Mouse (Mus musculus): ENCODE data around the gene Tfap2b. TPM values are rescaled to one million over a fixed set of nuclear protein-coding genes. Genes with fewer than 3 reads are reported as not detected.

The Tfap2b gene
- polyA plus RNA-seq (2016; fragmentation: Nextera tagmentation; extraction: Ambion mirVana), result 29.8 and 32.2 TPM in 2 replicates

GRCm38 (mm10) chr1:19208641-19209358, at the start of gene Tfap2b:
Gene Tfap2b, plus strand, starts transcription at chr1:19208914.
- H3K36me3 ChIP-seq (replicated peaks), result no peaks in the 10 kb centered on the region
- H3K27me3 ChIP-seq (ENCODE audit: poor library complexity, severe bottlenecking), result peaks cover 97% of the 10 kb centered on the region
- H3K4me3 ChIP-seq, result peak within 1 kb of the TSS; percentile 52
- H3K4me1 ChIP-seq, result peaks cover 18% of the 10 kb centered on the region
- peak; percentile 56 for DNase-seq (ENCODE audit: extremely low spot score, low spot score)
- H3K9me3 ChIP-seq, result no peaks in the 10 kb centered on the region
- 1% methylated on average over 26 of the region's 26 CpGs for WGBS
- peak within 1 kb of the TSS; percentile 87 for H3K27ac ChIP-seq

DNA sequence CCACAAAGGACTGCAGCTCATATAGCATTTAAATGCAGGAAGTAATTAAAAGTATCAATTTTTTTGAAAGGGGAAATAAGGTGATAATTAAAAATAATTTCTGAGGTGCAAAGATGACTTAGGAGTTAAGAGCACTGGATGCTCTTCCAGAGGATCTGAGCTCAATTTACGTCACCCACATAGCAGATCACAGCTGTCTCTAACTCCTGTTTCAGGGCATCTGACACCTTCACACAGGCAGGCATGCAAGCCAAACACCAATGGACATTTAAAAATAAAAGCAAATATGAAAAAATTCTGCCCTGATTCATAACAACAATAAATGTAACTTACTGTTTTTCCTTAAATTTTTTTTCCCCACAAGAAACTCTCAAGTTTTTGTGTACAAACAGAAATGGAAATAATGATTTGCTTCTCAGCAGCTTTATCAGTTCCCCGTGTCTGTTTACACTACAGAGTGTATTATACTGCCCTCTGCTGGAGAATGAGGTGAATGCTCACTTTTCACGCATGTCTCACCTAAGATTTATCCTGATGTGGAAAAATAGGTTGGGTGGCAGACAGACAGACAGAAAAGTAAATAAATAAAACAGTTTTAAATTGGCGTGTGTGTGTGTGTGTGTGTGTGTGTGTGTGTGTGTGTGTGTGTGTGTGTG, 29.8 kb upstream of the Tfap2b start:
- Histone ChIP-seq H3K36me3 (replicated peaks) (no peaks in the 10 kb centered on the region), H3K4me1 (no peaks in the 10 kb centered on the region), H3K27ac (no peak overlapping the region), H3K9me3 (no peaks in the 10 kb centered on the region), H3K4me3 (no peak overlapping the region), H3K27me3 (ENCODE audit: poor library complexity, severe bottlenecking) (no peaks in the 10 kb centered on the region)
- no peak for DNase-seq (ENCODE audit: extremely low spot score, low spot score)
- WGBS, result 12% methylated on average over 4 of the region's 4 CpGs

DNA sequence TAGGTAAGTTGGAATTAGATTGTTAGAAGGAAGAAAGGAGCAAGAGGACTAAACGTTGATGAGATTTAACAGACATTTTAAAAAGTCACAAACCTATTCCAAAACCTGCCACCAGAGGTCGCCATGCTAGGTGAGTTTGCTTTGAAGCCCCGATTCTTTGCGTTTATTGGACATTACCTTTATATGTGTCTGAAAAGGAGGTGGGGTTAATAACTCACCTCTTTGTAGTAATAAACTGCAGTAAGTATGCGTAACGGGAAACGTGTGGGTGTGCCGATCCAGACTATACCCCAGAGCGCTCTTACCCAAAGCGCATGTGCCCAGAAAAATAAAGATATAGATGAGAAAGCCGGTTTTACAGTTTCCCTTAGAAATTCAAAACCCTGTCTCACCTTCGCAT, 3.1 kb upstream of the Tfap2b start:
- H3K36me3 ChIP-seq (replicated peaks), result no peaks in the 10 kb centered on the region
- WGBS, result 2% methylated on average over 12 of the region's 12 CpGs
- no peaks in the 10 kb centered on the region for H3K9me3 ChIP-seq
- peaks cover 12% of the 10 kb centered on the region for H3K4me1 ChIP-seq
- peak overlapping the region; percentile 41 for H3K4me3 ChIP-seq
- H3K27me3 ChIP-seq (ENCODE audit: poor library complexity, severe bottlenecking), result peaks cover 71% of the 10 kb centered on the region
- H3K27ac ChIP-seq, result no peak overlapping the region
- peak; percentile 46 for DNase-seq (ENCODE audit: extremely low spot score, low spot score)

DNA sequence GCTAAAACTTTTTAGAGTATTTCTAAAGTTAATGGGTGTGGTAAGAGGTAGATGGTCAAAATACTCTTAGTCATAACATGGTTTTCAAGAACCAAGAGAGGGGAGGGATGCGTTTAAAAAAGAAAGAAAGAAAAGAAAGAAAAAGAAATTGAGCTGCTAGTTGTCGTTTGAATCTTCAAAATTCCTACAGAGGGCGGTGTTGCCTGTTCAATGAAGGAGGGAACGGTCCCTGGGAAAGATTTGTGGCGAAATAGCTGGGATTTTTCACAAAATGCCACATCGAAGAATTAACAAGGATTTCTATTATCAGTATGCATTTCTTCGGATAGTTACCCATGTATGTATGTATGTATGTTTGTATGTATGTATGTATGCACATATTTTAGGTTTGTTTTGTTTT, 2.5 kb upstream of the Tfap2b start:
- peak; percentile 24 for DNase-seq (ENCODE audit: extremely low spot score, low spot score)
- Histone ChIP-seq H3K27me3 (ENCODE audit: poor library complexity, severe bottlenecking) (peaks cover 76% of the 10 kb centered on the region), H3K4me3 (peak overlapping the region; percentile 41), H3K4me1 (peaks cover 12% of the 10 kb centered on the region), H3K27ac (no peak overlapping the region), H3K9me3 (no peaks in the 10 kb centered on the region), H3K36me3 (replicated peaks) (no peaks in the 10 kb centered on the region)
- WGBS, result under 1% methylated on average over 7 of the region's 7 CpGs

- H3K4me1 ChIP-seq, result peaks cover 18% of the 10 kb centered on the region
- no peak for DNase-seq (ENCODE audit: extremely low spot score, low spot score)
- H3K27me3 ChIP-seq (ENCODE audit: poor library complexity, severe bottlenecking), result peaks cover 90% of the 10 kb centered on the region
- H3K9me3 ChIP-seq, result no peaks in the 10 kb centered on the region
- H3K4me3 ChIP-seq, result peak overlapping the region; percentile 10; the same call in 1 of the 2 replicates
- H3K36me3 ChIP-seq (replicated peaks), result no peaks in the 10 kb centered on the region
- WGBS, result under 1% methylated on average over 4 of the region's 4 CpGs
- H3K27ac ChIP-seq, result peak overlapping the region; percentile 72; the same call in 1 of the 2 replicates
Measured at GRCm38 (mm10) chr1:19207611-19208010, 1.1 kb upstream of the Tfap2b start.

DNA sequence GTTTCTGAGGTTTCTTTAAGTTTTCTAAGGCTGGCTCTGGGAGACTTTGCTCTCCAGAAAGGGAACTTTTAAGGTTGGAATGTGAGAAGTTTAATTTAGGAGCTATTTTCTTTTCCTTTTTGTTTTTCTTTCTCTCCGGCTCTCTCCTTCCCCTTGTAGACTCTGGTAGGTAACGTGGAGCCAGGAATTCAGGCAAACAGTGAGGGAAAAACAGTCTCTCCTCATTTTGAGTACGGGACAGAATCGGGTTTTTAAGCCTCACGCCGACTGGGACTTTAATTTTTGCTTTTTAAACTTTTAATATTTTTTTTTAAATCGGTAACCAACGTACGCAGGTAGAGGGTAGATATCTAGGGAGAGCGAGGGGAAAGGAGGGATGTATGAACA, 638 bp downstream of the Tfap2b start:
- H3K27ac ChIP-seq, result peak overlapping the region; percentile 87
- H3K4me1 ChIP-seq, result peaks cover 22% of the 10 kb centered on the region
- peak overlapping the region; percentile 52 for H3K4me3 ChIP-seq
- H3K9me3 ChIP-seq, result no peaks in the 10 kb centered on the region
- no peak for DNase-seq (ENCODE audit: extremely low spot score, low spot score)
- under 1% methylated on average over 10 of the region's 10 CpGs for whole genome bisulfite sequencing
- H3K27me3 ChIP-seq (ENCODE audit: poor library complexity, severe bottlenecking), result peaks cover 99% of the 10 kb centered on the region
- H3K36me3 ChIP-seq (replicated peaks), result no peaks in the 10 kb centered on the region

- H3K4me1 ChIP-seq, result peaks cover 22% of the 10 kb centered on the region
- DNase-seq (ENCODE audit: extremely low spot score, low spot score), result peak; percentile 66
- 0% methylated on average over 31 of the region's 31 CpGs for WGBS
- H3K36me3 ChIP-seq (replicated peaks), result no peaks in the 10 kb centered on the region
- H3K27ac ChIP-seq, result peak overlapping the region; percentile 87
- no peaks in the 10 kb centered on the region for H3K9me3 ChIP-seq
- H3K27me3 ChIP-seq (ENCODE audit: poor library complexity, severe bottlenecking), result peaks cover 99% of the 10 kb centered on the region
- peak overlapping the region; percentile 52 for H3K4me3 ChIP-seq
Measured at GRCm38 (mm10) chr1:19209776-19210175, 1.1 kb downstream of the Tfap2b start.

DNA sequence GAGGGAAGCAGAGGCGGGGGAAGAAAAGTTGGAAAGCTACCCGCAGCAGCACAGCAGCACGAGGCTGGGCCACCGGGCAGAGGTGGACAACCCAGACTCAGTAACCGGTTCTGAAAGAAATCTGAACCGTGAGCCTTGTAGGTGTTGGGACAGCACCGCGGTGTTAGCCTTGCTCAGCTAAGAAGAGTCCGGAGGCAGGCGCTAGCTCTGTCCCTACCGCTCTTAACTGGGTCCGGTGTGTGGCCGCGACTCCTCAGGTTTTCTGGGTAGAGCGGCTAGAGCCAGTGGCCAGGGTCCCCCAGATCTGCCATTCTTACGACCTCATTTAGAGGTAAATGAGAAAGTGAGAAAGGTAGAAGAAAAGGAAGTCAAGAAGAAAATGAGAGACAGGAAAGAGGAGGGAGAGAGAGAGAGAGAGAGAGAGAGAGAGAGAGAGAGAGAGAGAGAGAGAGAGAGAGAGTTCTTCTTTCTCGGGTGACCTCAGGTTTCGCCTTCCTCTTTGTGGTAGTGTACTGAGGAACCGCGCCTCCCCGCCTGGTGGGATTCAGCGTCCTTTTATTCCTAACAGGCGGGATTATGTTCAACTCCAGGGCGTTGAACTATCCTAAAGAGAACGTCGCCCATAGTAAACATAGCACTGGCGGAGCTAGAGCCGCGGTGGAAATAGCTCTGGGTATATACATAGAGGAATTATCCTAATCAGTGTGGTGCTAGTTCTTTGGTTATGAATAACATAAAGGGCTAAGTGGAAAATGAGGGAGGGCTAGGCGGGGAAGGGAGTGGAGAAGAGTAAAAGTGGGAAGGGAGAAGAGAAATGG, 1.7 kb downstream of the Tfap2b start:
- Histone ChIP-seq H3K4me3 (peak overlapping the region; percentile 52), H3K27ac (peak overlapping the region; percentile 87), H3K27me3 (ENCODE audit: poor library complexity, severe bottlenecking) (peaks cover 99% of the 10 kb centered on the region), H3K4me1 (peaks cover 22% of the 10 kb centered on the region), H3K36me3 (replicated peaks) (no peaks in the 10 kb centered on the region), H3K9me3 (no peaks in the 10 kb centered on the region)
- WGBS, result 0% methylated on average over 30 of the region's 30 CpGs
- peak; percentile 42 for DNase-seq (ENCODE audit: extremely low spot score, low spot score)

DNA sequence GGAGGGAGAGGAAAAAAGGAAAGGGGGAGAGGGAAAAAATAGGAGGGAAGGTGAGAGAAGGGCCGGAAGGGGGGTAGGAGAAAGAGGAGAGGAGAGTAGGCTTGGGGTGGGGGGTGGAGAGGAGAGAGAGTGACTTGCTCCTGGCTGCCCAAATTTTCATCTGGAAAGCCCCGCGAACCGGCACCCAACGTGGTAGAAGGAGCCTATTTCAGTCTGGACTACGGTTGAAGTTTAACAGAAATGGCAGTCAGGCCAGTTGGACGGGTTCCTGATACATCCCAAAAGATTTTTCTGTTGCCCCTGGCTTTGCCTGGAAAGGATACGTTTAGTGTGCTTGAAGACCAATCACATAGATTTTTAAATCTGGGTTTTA, 2.3 kb downstream of the Tfap2b start:
- Histone ChIP-seq H3K4me3 (peak overlapping the region; percentile 52), H3K9me3 (no peaks in the 10 kb centered on the region), H3K36me3 (replicated peaks) (no peaks in the 10 kb centered on the region), H3K4me1 (peaks cover 22% of the 10 kb centered on the region), H3K27ac (peak overlapping the region; percentile 87), H3K27me3 (ENCODE audit: poor library complexity, severe bottlenecking) (peaks cover 99% of the 10 kb centered on the region)
- WGBS, result 0% methylated on average over 8 of the region's 8 CpGs
- peak; percentile 23 for DNase-seq (ENCODE audit: extremely low spot score, low spot score)

GRCm38 (mm10) chr1:19211546-19212154, 2.9 kb downstream of the Tfap2b start:
- no peaks in the 10 kb centered on the region for H3K36me3 ChIP-seq (replicated peaks)
- under 1% methylated on average over 15 of the region's 15 CpGs for WGBS
- H3K9me3 ChIP-seq, result no peaks in the 10 kb centered on the region
- peaks cover 26% of the 10 kb centered on the region for H3K4me1 ChIP-seq
- peak overlapping the region; percentile 52 for H3K4me3 ChIP-seq
- peaks cover 100% of the 10 kb centered on the region for H3K27me3 ChIP-seq (ENCODE audit: poor library complexity, severe bottlenecking)
- peak overlapping the region; percentile 87 for H3K27ac ChIP-seq
- DNase-seq (ENCODE audit: extremely low spot score, low spot score), result peak; percentile 46

GRCm38 (mm10) chr1:19212691-19213090, 4.0 kb downstream of the Tfap2b start:
- Histone ChIP-seq H3K4me3 (peak overlapping the region; percentile 52), H3K27me3 (ENCODE audit: poor library complexity, severe bottlenecking) (peaks cover 100% of the 10 kb centered on the region), H3K4me1 (peaks cover 36% of the 10 kb centered on the region), H3K9me3 (no peaks in the 10 kb centered on the region), H3K27ac (peak overlapping the region; percentile 87), H3K36me3 (replicated peaks) (no peaks in the 10 kb centered on the region)
- peak; percentile 27 for DNase-seq (ENCODE audit: extremely low spot score, low spot score)
- WGBS, result 1% methylated on average over 4 of the region's 4 CpGs

DNA sequence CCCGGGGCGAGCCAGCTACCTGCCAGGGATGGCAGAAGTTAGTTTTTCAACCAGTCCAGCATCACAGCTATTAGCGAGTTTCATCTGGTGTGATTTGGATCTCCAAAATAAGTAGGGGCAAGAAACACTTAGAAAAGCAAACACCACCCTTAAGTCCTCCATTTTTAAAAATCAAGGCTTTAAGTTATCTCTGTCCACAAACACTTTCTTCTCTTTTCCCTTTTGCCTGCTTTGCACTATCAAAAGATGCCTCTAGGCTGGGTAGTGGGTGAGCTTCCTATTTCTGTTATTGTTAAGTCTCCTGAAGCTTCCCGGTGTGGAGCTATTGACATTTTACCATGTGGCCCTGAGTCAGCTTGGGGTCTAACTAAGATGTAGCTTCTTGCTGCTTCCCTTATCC, 4.5 kb downstream of the Tfap2b start:
- peaks cover 100% of the 10 kb centered on the region for H3K27me3 ChIP-seq (ENCODE audit: poor library complexity, severe bottlenecking)
- WGBS, result 0% methylated on average over 4 of the region's 4 CpGs
- DNase-seq (ENCODE audit: extremely low spot score, low spot score), result no peak
- H3K4me3 ChIP-seq, result peak overlapping the region; percentile 52
- H3K27ac ChIP-seq, result peak overlapping the region; percentile 87
- H3K4me1 ChIP-seq, result peaks cover 41% of the 10 kb centered on the region
- H3K9me3 ChIP-seq, result no peaks in the 10 kb centered on the region
- H3K36me3 ChIP-seq (replicated peaks), result no peaks in the 10 kb centered on the region

Measured in forebrain, embryonic 10.5 days (tissue).